Mouse (Mus musculus) MEL (cell line): ENCODE measurements around the gene Cttnbp2. TPM values are rescaled to one million over a fixed set of nuclear protein-coding genes. Genes with fewer than 3 reads are reported as not detected.
A peak's percentile ranks its signal among the peaks of the same experiment; 100 is the strongest.

Source experiments
- DNase-seq: peaks from one replicate; pipeline ENCODE4 v3.0.0; 2011; ENCODE audit warnings: low read depth, low spot score
- H3K27ac ChIP-seq: 2 replicates; pipeline ENCODE4 v1.5.1; 2012; ENCODE audit warnings: low read depth, mild to moderate bottlenecking, control low read depth, low read length, moderate library complexity; ENCODE audit not compliant: control insufficient read depth
- H3K27me3 ChIP-seq, 2 experiments: fragments of 150-350 bp in 1 of 2; sonication (generic) in 1 of 2; 2 replicates each; pipeline ENCODE4 v1.6.1; 2012; ENCODE audit warnings: low read length in 2 of 2, mild to moderate bottlenecking in 2 of 2, improper control_type of control experiment in 1 of 2, moderate library complexity in 1 of 2; ENCODE audit not compliant: insufficient read depth in 2 of 2, control insufficient read depth in 1 of 2
- H3K36me3 ChIP-seq, 2 experiments: 2 replicates each; pipeline ENCODE4 v1.6.1; 2012 to 2014; ENCODE audit warnings: low read length in 2 of 2, improper control_type of control experiment in 1 of 2, inconsistent platforms in 1 of 2, mild to moderate bottlenecking in 1 of 2; ENCODE audit not compliant: insufficient read depth in 2 of 2, control insufficient read depth in 1 of 2
- H3K4me1 ChIP-seq, 2 experiments: fragments of 150-350 bp in 1 of 2; sonication (generic) in 1 of 2; 2 replicates each; pipeline ENCODE4 v1.6.1; 2012; ENCODE audit warnings: low read length in 2 of 2, improper control_type of control experiment in 1 of 2, mild to moderate bottlenecking in 1 of 2; ENCODE audit not compliant: insufficient read depth in 2 of 2, control insufficient read depth in 1 of 2
- H3K4me3 ChIP-seq, 2 experiments: fragments of 150-350 bp in 1 of 2; sonication (generic) in 1 of 2; 2 replicates each; pipeline ENCODE4 v1.5.1; 2012; ENCODE audit warnings: low read depth in 2 of 2, low read length in 2 of 2, mild to moderate bottlenecking in 2 of 2, moderate library complexity in 2 of 2, control low read depth in 1 of 2, improper control_type of control experiment in 1 of 2; ENCODE audit not compliant: control insufficient read depth in 1 of 2, insufficient read depth in 1 of 2
- H3K79me2 ChIP-seq: 2 replicates; pipeline ENCODE4 v1.6.1; 2012; ENCODE audit warnings: mild to moderate bottlenecking, low read length, moderate library complexity; ENCODE audit not compliant: control insufficient read depth, poor library complexity, insufficient read depth
- H3K9ac ChIP-seq: 2 replicates; pipeline ENCODE4 v1.6.1; 2012; ENCODE audit warnings: low read depth, mild to moderate bottlenecking, control low read depth, low read length, moderate library complexity; ENCODE audit not compliant: control insufficient read depth, poor library complexity, severe bottlenecking
- H3K9me3 ChIP-seq: fragments of 150-350 bp; sonication (generic); replicated peaks from 2 replicates; pipeline ENCODE4 v1.6.1; 2012; ENCODE audit warnings: mild to moderate bottlenecking, low read length, improper control_type of control experiment, moderate library complexity; ENCODE audit not compliant: insufficient read depth
- BHLHE40 ChIP-seq: IDR thresholded peaks from 2 replicates; pipeline ENCODE4 v1.6.1; 2012; ENCODE audit warnings: low read depth, mild to moderate bottlenecking, inconsistent platforms, low read length, improper control_type of control experiment, borderline replicate concordance
- CHD2 ChIP-seq: IDR thresholded peaks from 2 replicates; pipeline ENCODE4 v1.6.1; 2011; ENCODE audit warnings: low read length, improper control_type of control experiment
- CTCF ChIP-seq, 3 experiments: IDR thresholded peaks in 2 of 3; conservative IDR thresholded peaks in 1 of 3; 2 replicates each; pipeline ENCODE4 v1.5.1; 2011 to 2012; ENCODE audit warnings: low read length in 3 of 3, low read depth in 2 of 3, mild to moderate bottlenecking in 2 of 3, improper control_type of control experiment in 1 of 3, inconsistent platforms in 1 of 3, mixed read lengths in 1 of 3, moderate library complexity in 1 of 3; ENCODE audit not compliant: control insufficient read depth in 1 of 3, insufficient read depth in 1 of 3, poor library complexity in 1 of 3, severe bottlenecking in 1 of 3
- E2F4 ChIP-seq: IDR thresholded peaks from 2 replicates; pipeline ENCODE4 v1.6.1; 2011; ENCODE audit warnings: low read depth, low read length, improper control_type of control experiment, borderline replicate concordance
- ELF1 ChIP-seq: IDR thresholded peaks from 2 replicates; pipeline ENCODE4 v1.6.1; 2014; ENCODE audit warnings: low read depth, mild to moderate bottlenecking, inconsistent platforms, low read length, improper control_type of control experiment, moderate library complexity
- EP300 ChIP-seq, 2 experiments: IDR thresholded peaks; 2 replicates each; pipeline ENCODE4 v1.6.1; 2011; ENCODE audit warnings: improper control_type of control experiment in 2 of 2, low read length in 2 of 2, low read depth in 1 of 2, mild to moderate bottlenecking in 1 of 2
- ETS1 ChIP-seq: IDR thresholded peaks from 2 replicates; pipeline ENCODE4 v1.6.1; 2012; ENCODE audit warnings: low read depth, mild to moderate bottlenecking, inconsistent platforms, low read length, improper control_type of control experiment, moderate library complexity
- GATA1 ChIP-seq: IDR thresholded peaks from 2 replicates; pipeline ENCODE4 v1.6.1; 2011; ENCODE audit warnings: low read depth, low read length, improper control_type of control experiment
- HCFC1 ChIP-seq: IDR thresholded peaks from 2 replicates; pipeline ENCODE4 v1.6.1; 2012; ENCODE audit warnings: low read depth, mild to moderate bottlenecking, inconsistent platforms, low read length, improper control_type of control experiment, moderate library complexity
- JUND ChIP-seq: IDR thresholded peaks from 2 replicates; pipeline ENCODE4 v1.6.1; 2011; ENCODE audit warnings: low read depth, mild to moderate bottlenecking, improper control_type of control experiment, low read length
- KAT2A ChIP-seq: conservative IDR thresholded peaks from 2 replicates; pipeline ENCODE4 v1.6.1; 2012; ENCODE audit warnings: low read depth, low read length, improper control_type of control experiment, inconsistent platforms
- MAFK ChIP-seq: IDR thresholded peaks from 2 replicates; pipeline ENCODE4 v1.6.1; 2011; ENCODE audit warnings: low read depth, mild to moderate bottlenecking, low read length, improper control_type of control experiment, borderline replicate concordance
- MAX ChIP-seq: IDR thresholded peaks from 2 replicates; pipeline ENCODE4 v1.6.1; 2011; ENCODE audit warnings: low read length, improper control_type of control experiment
- MXI1 ChIP-seq: IDR thresholded peaks from 2 replicates; pipeline ENCODE4 v1.6.1; 2011; ENCODE audit warnings: mild to moderate bottlenecking, low read depth, low read length, improper control_type of control experiment
- MYB ChIP-seq: IDR thresholded peaks from 2 replicates; pipeline ENCODE4 v1.6.1; 2011; ENCODE audit warnings: mild to moderate bottlenecking, low read depth, low read length, improper control_type of control experiment
- MYC ChIP-seq: IDR thresholded peaks from 2 replicates; pipeline ENCODE4 v1.6.1; 2011; ENCODE audit warnings: low read depth, mild to moderate bottlenecking, low read length, improper control_type of control experiment, moderate library complexity
- POLR2A ChIP-seq, 2 experiments: IDR thresholded peaks; 2 replicates each; pipeline ENCODE4 v1.6.1; 2011 to 2012; ENCODE audit warnings: low read length in 2 of 2, mild to moderate bottlenecking in 2 of 2, control low read depth in 1 of 2, improper control_type of control experiment in 1 of 2, low read depth in 1 of 2, moderate library complexity in 1 of 2; ENCODE audit not compliant: control insufficient read depth in 1 of 2, insufficient read depth in 1 of 2, poor library complexity in 1 of 2
- RAD21 ChIP-seq: IDR thresholded peaks from 2 replicates; pipeline ENCODE4 v1.6.1; 2011; ENCODE audit warnings: mild to moderate bottlenecking, low read depth, low read length, improper control_type of control experiment
- RCOR1 ChIP-seq: IDR thresholded peaks from 2 replicates; pipeline ENCODE4 v1.6.1; 2012; ENCODE audit warnings: low read depth, mild to moderate bottlenecking, inconsistent platforms, low read length, improper control_type of control experiment
- SIN3A ChIP-seq: IDR thresholded peaks from 2 replicates; pipeline ENCODE4 v1.6.1; 2012; ENCODE audit warnings: low read length, improper control_type of control experiment, inconsistent platforms
- SMC3 ChIP-seq: IDR thresholded peaks from 2 replicates; pipeline ENCODE4 v1.6.1; 2011; ENCODE audit warnings: low read depth, low read length, improper control_type of control experiment
- TAL1 ChIP-seq: IDR thresholded peaks from 2 replicates; pipeline ENCODE4 v1.6.1; 2012; ENCODE audit warnings: mild to moderate bottlenecking, inconsistent platforms, low read length, moderate library complexity, mixed read lengths
- TCF12 ChIP-seq: IDR thresholded peaks from 2 replicates; pipeline ENCODE4 v1.6.1; 2014; ENCODE audit warnings: low read depth, mild to moderate bottlenecking, inconsistent platforms, low read length, improper control_type of control experiment, moderate library complexity
- UBTF ChIP-seq: IDR thresholded peaks from 2 replicates; pipeline ENCODE4 v1.6.1; 2012; ENCODE audit warnings: low read depth, mild to moderate bottlenecking, inconsistent platforms, low read length, improper control_type of control experiment, moderate library complexity, borderline replicate concordance; ENCODE audit not compliant: insufficient read depth
- ZC3H11A ChIP-seq: IDR thresholded peaks from 2 replicates; pipeline ENCODE4 v1.6.1; 2012; ENCODE audit warnings: low read depth, mild to moderate bottlenecking, inconsistent platforms, low read length, improper control_type of control experiment
- ZMIZ1 ChIP-seq: IDR thresholded peaks from 2 replicates; pipeline ENCODE4 v1.6.1; 2012; ENCODE audit warnings: low read depth, mild to moderate bottlenecking, inconsistent platforms, low read length, improper control_type of control experiment, moderate library complexity
- ZNF384 ChIP-seq: IDR thresholded peaks from 2 replicates; pipeline ENCODE4 v1.6.1; 2012; ENCODE audit warnings: low read depth, mild to moderate bottlenecking, inconsistent platforms, low read length, improper control_type of control experiment
- polyA plus RNA-seq, 2 experiments: library from polyadenylated mRNA; stranded (reverse) in 1 of 2; unstranded in 1 of 2; fragments of >175 nt in 1 of 2; fragments of >200 nt in 1 of 2; gene quantifications; 2 replicates each; pipeline versions ENCODE4 v1.2.1 to v1.2.4; 2012; ENCODE audit warnings: low replicate concordance in 2 of 2, low read depth in 1 of 2; ENCODE audit not compliant: insufficient read length in 2 of 2, insufficient read depth in 1 of 2, missing spikeins in 1 of 2
- total RNA-seq: library from RNA; depleted of rRNA; stranded (reverse); fragments of 300-350 nt; gene quantifications from 2 replicates; pipeline ENCODE4 v1.2.3, GENCODE M21; 2012

Cttnbp2 gene
- total and polyA plus RNA-seq, 3 experiments = 0.77 to 1.2 TPM; not detected in 1

- Histone ChIP-seq H3K9ac (0 out of 2 replicates have a peak overlapping the region, but pooled peaks have one; percentile 27), H3K27ac (no peak overlapping the region), H3K27me3 (no peaks in the 10 kb centered on the region), H3K9me3 (no peaks in the 10 kb centered on the region), H3K4me1 (peaks cover 10 to 14% of the 10 kb centered on the region in 2 experiments), H3K4me3 (peak overlapping the region; percentile 26 to 40), H3K36me3 (peaks cover 0 to 25% of the 10 kb centered on the region in 2 experiments; a peak in 2 of 4 replicates), H3K79me2 (no peaks in the 10 kb centered on the region)
- peak; percentile 89 for DNase-seq
- TF ChIP-seq POLR2A (IDR thresholded peaks at IDR 0.05; ENCODE audit: control insufficient read depth in 1 of 2, insufficient read depth in 1 of 2, low read depth in 1 of 2, low read length in 2 of 2, poor library complexity in 1 of 2) = no peak
- no peak for TF ChIP-seq MAFK
- TF ChIP-seq SMC3 = peak; percentile 72
- 0 out of 2 replicates have a peak, but pooled peaks have one; percentile 27 for TF ChIP-seq BHLHE40
- peak; percentile 67 for TF ChIP-seq ZC3H11A
- peak; percentile 24; the same call in 1 of the 2 replicates for TF ChIP-seq TAL1
- TF ChIP-seq MXI1 = peak; percentile 58; the same call in 1 of the 2 replicates
- TF ChIP-seq EP300 (IDR thresholded peaks at IDR 0.05; ENCODE audit: low read depth in 1 of 2, low read length in 2 of 2) = peak; percentile 75 to 80
- peak; percentile 37; the same call in 1 of the 2 replicates for TF ChIP-seq MYB
- TF ChIP-seq KAT2A = no peak; the same call in 1 of the 2 replicates
- peak; percentile 87 for TF ChIP-seq ETS1
- peak; percentile 81 for TF ChIP-seq RAD21
- TF ChIP-seq MYC = peak; percentile 53; the same call in 1 of the 2 replicates
- no peak for TF ChIP-seq UBTF
- peak; percentile 57 for TF ChIP-seq MAX
- no peak for TF ChIP-seq CHD2
- TF ChIP-seq GATA1 = peak; percentile 66
- TF ChIP-seq HCFC1 = peak; percentile 41; the same call in 1 of the 2 replicates
- TF ChIP-seq JUND = 0 out of 2 replicates have a peak, but pooled peaks have one; percentile 8
- TF ChIP-seq TCF12 = peak; percentile 93
- peak; percentile 52 for TF ChIP-seq RCOR1
- TF ChIP-seq ZNF384 = 0 out of 2 replicates have a peak, but pooled peaks have one; percentile 9
- TF ChIP-seq E2F4 = no peak
- peak; percentile 83 to 86 (median 85) for TF ChIP-seq CTCF (IDR thresholded peaks at IDR 0.05 in 2 of 3, conservative IDR thresholded peaks at IDR 0.05 in 1 of 3; ENCODE audit: control insufficient read depth in 1 of 3, insufficient read depth in 1 of 3, low read depth in 2 of 3, low read length in 3 of 3, poor library complexity in 1 of 3, severe bottlenecking in 1 of 3)
- no peak for TF ChIP-seq ZMIZ1
- peak; percentile 73 for TF ChIP-seq SIN3A
- TF ChIP-seq ELF1 = peak; percentile 56; the same call in 1 of the 2 replicates
Observed at GRCm38 (mm10) chr6:18372447-18373228, 142.0 kb downstream of the Cttnbp2 start.
